10 mouse cellular contexts compared by ENCODE assay signal in the genomic region with DNA sequence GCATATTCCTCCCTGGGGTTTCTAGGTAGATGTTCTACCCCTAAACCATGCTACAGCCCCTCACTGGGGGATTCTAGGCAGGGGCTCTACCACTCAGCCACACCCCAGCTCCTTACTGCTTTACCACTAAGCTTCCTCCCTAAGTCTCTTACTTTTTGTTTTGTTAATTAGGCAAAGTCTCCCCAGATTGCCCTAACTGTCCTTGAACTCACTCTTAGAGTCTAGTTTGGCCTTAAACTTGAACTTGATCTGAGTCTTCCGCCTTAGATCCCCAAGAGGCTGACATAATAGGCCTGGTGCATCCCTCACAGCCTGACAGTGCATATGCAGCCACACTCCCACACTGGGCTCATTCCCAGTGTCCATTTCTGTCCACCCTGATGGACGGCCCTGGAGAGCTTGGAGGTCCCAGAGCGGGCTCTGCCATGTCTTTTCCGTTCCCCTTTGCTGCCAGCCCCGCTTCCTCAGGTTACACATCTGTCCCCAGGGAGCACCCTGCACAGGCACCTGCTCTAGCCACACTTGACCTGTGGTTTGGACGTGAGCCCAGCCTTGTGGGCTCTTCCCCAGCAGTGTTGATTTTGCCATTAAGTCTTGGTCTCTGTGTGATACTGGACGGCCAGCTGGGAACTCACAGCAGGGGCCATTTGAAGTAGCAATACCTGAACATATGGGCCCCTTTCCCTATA. TPM values are rescaled to one million over a fixed set of nuclear protein-coding genes. Genes with fewer than 3 reads are reported as not detected.
DNase-seq lines count a peak whose midpoint lies in the region.
"Had no signal": no experiment of that assay in that cellular context is flagged by ENCODE, and none has a peak within 500 bp of the region (broad histone marks: within the 10 kb centered on the region; RNA-seq: fewer than 3 reads in every experiment).

No protein-coding gene starts in this region.

- peak; percentile 62 to 63 for DNase-seq in spleen, adult 18-20 months
- DNase-seq in spleen, postnatal 14 days (ENCODE audit: low spot score in 2 of 2): no peak
- DNase-seq in gastrocnemius, adult 8-10 months (ENCODE audit: low spot score in 2 of 2): peak; percentile 72 to 85
- peak; percentile 89 for DNase-seq in lung, postnatal 36 days
- DNase-seq in frontal cortex, postnatal 36 days (ENCODE audit: low spot score in 2 of 2): no peak
- DNase-seq in c-Kit-positive CD71-positive TER-119-positive erythroid progenitor cells, embryonic 14.5 days (ENCODE audit: low spot score): no peak
- DNase-seq in ovary, postnatal 14 days (ENCODE audit: low spot score): no peak
- DNase-seq in layer of hippocampus, postnatal 10 days (ENCODE audit: low spot score in 2 of 2): no peak
- DNase-seq: kidney, adult 18-20 months; thymus, postnatal 14 days had no signal

RNA-seq across cellular contexts. Expression of a gene that starts 6.3 kb away (rescaled TPM):
- total RNA-seq in gastrocnemius, adult 8-10 months (2022): not detected
- under 1 TPM; 0.27 to 0.43 TPM for total RNA-seq in layer of hippocampus, postnatal 10 days (2021)

RNA-seq across cellular contexts. Expression of a gene that starts 39.6 kb away (rescaled TPM):
- total RNA-seq in gastrocnemius, adult 8-10 months (2022): 10 to 100 TPM; 15.1 to 16.4 (median 15.7) TPM
- 10 to 100 TPM; 85.3 to 99.4 TPM for total RNA-seq in layer of hippocampus, postnatal 10 days (2021)

Comparison
In these comparisons a context has a peak if more than half of its experiments do, and no peak if none do; other contexts are left out.
1. DNase-seq: peak in spleen, adult 18-20 months (2 of 2), gastrocnemius, adult 8-10 months (2 of 2) and lung, postnatal 36 days (single experiment); none in spleen, postnatal 14 days (0 of 2), frontal cortex, postnatal 36 days (0 of 2), c-Kit-positive CD71-positive TER-119-positive erythroid progenitor cells, embryonic 14.5 days (single experiment), ovary, postnatal 14 days (single experiment) and layer of hippocampus, postnatal 10 days (0 of 2).
2. RNA of a gene that starts 39.6 kb away (total RNA-seq): 85.3 to 99.4 TPM in layer of hippocampus, postnatal 10 days; 15.1 to 16.4 TPM in gastrocnemius, adult 8-10 months; every median in the first group is over 4 times any median in the second.